Mouse (Mus musculus) embryo, embryonic 9.5 days (tissue): Measurements from ENCODE around the gene Gse1.

Source experiments
- DNase-seq: peaks from one replicate; pipeline ENCODE4 v3.0.0-alpha.2; 2017; ENCODE audit errors: extremely low spot score

The Gse1 gene

DNA sequence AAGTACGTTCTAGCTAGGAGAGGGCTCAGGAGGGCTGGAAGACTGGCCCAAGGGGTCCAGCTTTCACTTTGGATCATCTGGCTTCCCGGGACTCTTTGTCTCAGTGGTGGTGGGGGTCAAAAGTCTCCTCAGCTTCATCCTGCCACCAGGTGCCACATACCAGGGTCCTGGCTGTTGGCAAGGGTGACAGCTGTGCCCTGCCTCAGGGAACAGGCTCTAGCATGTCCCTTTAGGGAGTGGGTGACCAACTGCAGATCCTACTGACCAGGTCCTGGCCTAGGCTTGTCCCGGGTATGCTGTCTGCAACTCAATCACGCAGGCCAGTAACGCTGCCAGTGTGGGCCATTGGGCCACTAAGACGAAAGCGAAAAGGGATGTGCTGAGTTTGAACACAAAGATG, 15.7 kb upstream of the Gse1 start:
- no peak for DNase-seq

DNA sequence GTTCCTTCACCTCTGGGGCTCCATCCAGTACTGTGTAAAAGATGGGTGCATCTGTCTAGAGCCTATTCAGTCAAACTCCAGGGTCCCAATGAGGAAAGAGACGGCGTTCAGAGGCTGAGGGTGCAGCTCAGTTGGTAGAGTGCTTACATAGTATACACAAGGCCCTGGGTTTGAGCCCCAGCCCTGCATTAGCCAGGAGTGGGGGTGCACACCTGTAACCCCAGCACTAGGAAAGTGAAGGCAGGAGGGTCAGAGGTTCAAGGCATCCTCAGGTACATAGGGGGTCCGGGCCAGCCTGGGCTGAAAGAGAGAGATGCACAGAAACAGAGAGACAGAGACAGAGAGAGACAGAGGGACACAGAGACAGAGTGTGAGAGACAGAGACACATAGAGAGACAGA, 15.0 kb upstream of the Gse1 start:
- DNase-seq: no peak

- no peak for DNase-seq
These were observed 14.3 kb upstream of the Gse1 start for GRCm38 (mm10) chr8:120213939-120214338.

DNA sequence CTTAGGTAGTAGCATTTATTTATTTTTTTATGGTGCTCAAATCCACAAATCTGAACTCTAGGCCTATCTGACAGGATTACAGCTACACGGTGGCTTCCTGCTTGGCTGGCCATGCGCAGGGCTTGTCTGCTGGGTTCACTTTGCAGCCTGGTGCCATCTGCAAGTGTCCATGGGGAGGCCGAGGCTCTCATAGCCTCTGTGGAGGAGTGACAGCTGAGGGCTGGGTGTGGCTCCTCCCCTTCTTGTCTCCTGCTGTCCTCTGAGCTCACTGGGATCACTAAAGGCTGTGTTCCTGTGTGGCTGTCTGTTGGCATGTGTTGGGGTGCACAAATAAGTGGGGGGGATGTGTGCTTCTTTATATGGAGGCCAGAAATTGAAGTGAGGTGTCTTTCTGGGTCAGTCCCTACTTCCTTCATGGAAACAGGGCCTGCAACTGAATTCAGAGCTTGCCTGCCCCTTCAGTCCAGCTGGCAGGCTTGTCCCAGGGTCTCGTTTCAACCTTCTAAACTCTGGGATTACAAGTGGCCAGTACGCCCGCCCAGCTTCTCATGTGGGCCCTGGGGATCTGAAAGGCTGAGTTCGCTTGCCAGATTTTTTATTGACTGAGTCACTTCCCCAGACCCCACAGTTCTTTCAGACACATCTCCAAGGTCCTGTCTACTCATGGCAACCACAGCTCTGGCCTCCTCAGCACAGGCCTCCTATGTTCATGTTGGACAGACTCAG, 12.7 kb upstream of the Gse1 start:
- DNase-seq: no peak

GRCm38 (mm10) chr8:120216855-120217830, 11.1 kb upstream of the Gse1 start:
- DNase-seq: peak; percentile 70

- no peak for DNase-seq
These were observed 5.7 kb upstream of the Gse1 start for GRCm38 (mm10) chr8:120222548-120222947.

GRCm38 (mm10) chr8:120224521-120225420, 3.5 kb upstream of the Gse1 start:
- no peak for DNase-seq

DNA sequence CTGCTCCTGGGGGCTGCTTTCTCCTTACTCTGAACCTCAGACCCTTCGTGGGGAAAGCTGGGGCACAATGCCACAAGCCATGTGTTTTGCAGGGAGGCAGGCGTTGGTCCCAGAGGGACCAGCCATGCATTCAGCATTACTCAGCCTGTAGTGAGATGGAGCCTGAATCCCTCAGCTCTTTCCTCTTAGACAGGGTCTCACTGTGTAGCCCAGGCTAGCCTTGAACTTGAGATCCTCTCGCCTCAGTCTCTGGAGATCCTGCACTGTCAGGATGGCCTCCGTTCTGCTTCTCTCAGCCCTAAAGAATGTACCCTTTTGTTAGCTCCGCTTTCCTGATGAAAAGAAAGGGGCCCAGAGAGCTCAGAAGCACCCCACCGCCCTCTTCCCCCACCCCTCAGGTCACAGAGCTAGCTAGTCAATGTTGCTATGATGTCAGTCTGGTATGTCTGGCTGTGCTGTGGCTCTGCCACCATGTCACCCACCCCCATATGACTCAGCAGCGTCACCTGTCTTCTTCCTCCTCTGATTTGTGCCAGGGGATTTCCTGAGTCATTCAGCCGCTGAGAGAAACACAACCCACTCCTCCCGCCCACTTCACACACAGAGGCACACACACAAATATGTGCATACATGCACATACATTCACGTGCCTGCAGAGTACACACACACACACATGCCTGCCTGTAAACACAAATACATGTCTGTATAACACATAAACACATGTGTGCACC, 2.7 kb upstream of the Gse1 start:
- DNase-seq: no peak

DNA sequence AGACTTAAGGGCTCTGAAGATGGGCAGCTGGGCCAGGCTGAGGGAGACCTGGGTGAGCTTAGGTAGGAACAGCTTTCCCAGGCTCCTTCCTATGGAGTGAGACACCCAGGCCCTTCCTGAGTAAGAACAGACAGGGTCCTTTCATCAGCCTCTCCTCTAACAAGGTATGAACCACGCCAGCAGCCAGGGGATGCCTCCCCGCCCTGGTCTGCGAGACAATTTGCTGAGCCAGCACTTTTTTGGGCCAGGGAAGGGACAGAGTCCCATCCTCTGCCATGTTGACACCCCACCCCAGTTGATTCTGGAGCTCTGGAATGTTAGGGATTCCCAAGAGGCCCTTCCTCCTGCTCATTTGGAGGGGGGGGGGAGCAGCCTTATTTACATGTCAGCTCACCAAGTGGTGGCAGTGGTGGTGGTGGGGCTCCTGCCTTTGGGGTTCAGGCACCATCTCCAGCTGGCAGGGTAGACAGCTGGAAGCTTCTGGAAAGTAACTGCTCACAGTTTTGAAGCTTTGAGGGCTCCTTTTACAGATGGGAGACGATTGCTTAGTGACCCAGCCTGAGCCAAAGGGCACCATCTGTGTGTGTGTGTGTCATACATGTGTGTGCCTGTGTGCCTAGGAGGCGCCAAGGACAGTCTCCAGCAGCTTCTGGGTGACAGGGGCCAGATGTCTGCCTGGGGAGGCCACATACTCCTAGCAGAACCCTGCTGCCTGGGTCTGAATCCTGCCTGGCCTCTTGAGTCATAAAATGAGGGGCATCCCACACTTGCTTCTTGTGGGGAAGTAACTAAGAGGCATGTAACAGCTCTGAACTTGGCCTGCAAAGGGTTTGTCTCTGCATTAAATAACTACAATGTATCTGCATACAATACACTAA, 1.3 kb upstream of the Gse1 start:
- DNase-seq: no peak

DNA sequence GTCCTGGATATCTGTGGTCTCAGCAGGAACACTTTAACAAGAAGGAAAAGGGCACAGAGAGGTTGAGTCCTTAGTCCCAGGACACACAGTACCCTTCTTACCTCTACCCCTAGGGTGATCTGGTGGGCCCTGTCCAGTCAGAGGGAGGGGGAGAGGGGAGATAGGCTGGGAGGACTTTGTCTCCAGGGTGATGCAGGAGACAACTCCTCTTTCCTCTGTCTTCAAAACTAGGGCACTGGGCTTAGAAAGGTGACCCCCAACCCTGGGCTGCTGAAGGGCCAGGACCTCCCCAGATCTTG, 729 bp upstream of the Gse1 start:
- DNase-seq: no peak

GRCm38 (mm10) chr8:120228781-120229573, 721 bp downstream of the Gse1 start:
- DNase-seq: peak; percentile 47

- DNase-seq: peak; percentile 66
These were observed 1.3 kb downstream of the Gse1 start for GRCm38 (mm10) chr8:120229574-120229916.

- peak; percentile 48 for DNase-seq
These were observed 1.8 kb downstream of the Gse1 start for GRCm38 (mm10) chr8:120230081-120230480.

- peak; percentile 55 for DNase-seq
These were observed 2.7 kb downstream of the Gse1 start for GRCm38 (mm10) chr8:120230715-120231614.

DNA sequence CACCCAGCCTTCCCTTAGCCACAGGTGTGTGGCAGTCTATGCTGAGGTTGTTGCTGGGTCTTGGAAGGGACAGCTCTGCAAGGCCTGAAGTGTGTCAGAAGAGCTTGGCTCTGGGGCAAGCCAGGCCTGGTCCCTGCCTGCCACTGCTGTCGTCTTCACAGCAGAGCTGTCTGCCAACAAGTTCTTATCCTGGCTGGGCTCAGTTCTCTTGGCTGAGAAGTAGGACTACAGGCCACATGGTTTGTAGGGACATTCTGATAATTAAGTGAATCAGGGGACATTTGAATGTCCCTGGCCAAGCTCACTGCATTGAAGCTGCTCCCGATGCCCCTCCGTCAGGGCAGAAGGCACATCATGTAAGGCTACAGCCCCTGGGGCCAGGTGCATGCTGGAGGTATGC, 3.6 kb downstream of the Gse1 start:
- DNase-seq: no peak

- DNase-seq: no peak
These were observed 4.1 kb downstream of the Gse1 start for GRCm38 (mm10) chr8:120232398-120232797.

DNA sequence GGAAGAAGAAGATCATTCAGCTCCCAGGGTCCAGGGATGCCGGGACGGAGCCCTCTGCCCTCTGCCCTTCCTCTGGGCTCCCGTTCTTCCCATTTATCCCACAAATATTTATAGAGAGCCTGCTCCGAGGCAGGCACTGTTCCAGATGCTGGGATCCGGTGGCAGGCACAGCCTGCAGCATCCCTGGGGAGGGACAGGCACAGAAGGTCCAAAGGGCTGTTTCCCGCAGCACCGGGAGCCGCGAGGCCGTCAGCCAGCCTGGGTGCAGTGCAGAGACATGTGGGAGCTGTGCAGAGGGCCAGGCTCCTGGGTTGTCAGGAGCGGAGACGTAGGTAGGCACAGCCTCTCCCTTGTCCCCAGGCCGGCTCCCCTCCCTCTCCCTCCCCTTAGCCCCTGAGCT, 4.7 kb downstream of the Gse1 start:
- DNase-seq: no peak

DNA sequence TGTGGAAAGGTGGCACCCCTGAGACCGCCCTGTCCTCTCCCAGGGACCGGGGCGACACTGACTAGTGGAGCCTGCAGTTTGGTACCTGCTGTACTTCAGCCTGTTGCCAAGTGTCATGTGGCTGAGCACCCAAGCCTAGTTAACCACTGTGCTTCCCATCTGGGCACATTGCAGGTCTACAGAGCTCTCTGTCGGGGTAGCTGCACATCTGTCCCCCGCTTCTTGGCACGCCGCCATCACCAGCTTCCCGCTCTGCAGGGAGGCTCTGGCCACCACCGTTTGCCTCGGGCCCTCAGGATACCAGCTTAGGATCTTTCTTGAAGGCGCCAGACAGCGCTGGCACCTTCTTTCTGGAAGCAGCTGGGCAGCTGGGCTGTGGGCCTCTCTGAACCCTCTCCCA, 6.2 kb downstream of the Gse1 start:
- DNase-seq: no peak

DNA sequence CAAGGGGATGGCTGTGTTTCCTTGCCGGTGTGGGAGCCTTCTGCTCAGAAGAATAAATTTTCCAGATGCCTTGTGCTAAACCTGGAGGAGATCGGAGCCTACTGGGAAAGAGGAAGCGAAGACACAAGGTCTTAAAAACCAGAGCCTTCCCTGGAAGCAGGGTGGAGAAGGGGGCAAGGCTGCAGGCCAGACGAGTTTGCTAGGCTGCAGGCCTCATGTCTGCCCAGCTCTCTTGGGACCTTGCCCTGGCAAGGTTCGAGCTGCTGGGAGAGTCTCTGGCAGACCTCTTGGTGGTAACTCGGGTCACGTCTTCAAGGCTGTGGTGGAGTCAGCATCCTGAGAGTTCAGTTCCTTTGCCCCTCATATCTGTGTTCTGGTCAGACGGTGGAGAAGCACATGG, 6.6 kb downstream of the Gse1 start:
- DNase-seq: no peak
